Mouse (Mus musculus): ENCODE data around the gene Hpn. TPM values are rescaled to one million over a fixed set of nuclear protein-coding genes. Genes with fewer than 3 reads are reported as not detected.
A peak's percentile ranks its signal among the peaks of the same experiment; 100 is the strongest.

Gene Hpn
- 1.5 and 4.8 TPM in 2 replicates for polyA plus RNA-seq (2015; fragmentation: Nextera tagmentation; extraction: Ambion mirVana)

DNA sequence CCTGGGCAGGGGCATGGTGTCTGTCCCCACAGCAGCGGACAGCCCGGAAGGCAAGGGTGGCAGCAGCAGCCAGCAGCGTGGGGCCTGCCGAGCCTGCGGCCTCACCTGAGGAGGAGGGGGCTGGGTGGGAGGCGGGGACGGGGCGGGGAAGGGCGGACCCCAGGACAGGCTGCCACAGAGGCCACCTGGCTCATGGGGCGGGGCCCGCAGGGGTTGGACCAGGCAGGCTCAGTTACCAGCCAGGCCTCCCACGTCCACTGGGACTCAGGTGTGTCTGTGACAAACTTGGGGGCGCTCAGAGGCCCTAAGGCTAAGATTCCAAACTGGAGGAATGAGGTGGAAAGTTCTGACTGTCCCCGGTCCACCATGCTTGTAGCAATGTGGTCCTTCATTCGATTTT lies at the start of gene Hpn:
TSS of gene Hpn (minus strand) at position 109 of the 400 bp plus-strand sequence.
- Histone ChIP-seq H3K4me1 (replicated peaks) (peaks cover 34% of the 10 kb centered on the region), H3K27ac (peak within 1 kb of the TSS; percentile 61), H3K4me3 (no peak within 1 kb of the TSS), H3K9ac (peak within 1 kb of the TSS; percentile 25; the same call in 1 of the 2 replicates), H3K36me3 (no peaks in the 10 kb centered on the region), H3K4me2 (peak within 1 kb of the TSS; percentile 15), H3K27me3 (no peaks in the 10 kb centered on the region), H3K9me3 (replicated peaks) (no peaks in the 10 kb centered on the region)
- WGBS: 19% methylated on average over 12 of the region's 15 CpGs
- ATAC-seq (replicated peaks; ENCODE audit: insufficient number of reproducible peaks, insufficient read depth, low FRiP score, low read depth): no peak

- no peaks in the 10 kb centered on the region for H3K27me3 ChIP-seq
- no peak overlapping the region for H3K4me2 ChIP-seq
- H3K9ac ChIP-seq: no peak overlapping the region
- no peaks in the 10 kb centered on the region for H3K9me3 ChIP-seq (replicated peaks)
- no peak overlapping the region for H3K27ac ChIP-seq
- no peaks in the 10 kb centered on the region; the same call in none of the 2 replicates for H3K4me1 ChIP-seq (replicated peaks)
- 43% methylated on average over 1 of the region's 1 CpGs for WGBS
- ATAC-seq (replicated peaks; ENCODE audit: insufficient number of reproducible peaks, insufficient read depth, low FRiP score, low read depth): no peak
- H3K36me3 ChIP-seq: no peaks in the 10 kb centered on the region
- no peak overlapping the region for H3K4me3 ChIP-seq
These were observed 49.7 kb upstream of the Hpn start for GRCm38 (mm10) chr7:31164748-31165147.

DNA sequence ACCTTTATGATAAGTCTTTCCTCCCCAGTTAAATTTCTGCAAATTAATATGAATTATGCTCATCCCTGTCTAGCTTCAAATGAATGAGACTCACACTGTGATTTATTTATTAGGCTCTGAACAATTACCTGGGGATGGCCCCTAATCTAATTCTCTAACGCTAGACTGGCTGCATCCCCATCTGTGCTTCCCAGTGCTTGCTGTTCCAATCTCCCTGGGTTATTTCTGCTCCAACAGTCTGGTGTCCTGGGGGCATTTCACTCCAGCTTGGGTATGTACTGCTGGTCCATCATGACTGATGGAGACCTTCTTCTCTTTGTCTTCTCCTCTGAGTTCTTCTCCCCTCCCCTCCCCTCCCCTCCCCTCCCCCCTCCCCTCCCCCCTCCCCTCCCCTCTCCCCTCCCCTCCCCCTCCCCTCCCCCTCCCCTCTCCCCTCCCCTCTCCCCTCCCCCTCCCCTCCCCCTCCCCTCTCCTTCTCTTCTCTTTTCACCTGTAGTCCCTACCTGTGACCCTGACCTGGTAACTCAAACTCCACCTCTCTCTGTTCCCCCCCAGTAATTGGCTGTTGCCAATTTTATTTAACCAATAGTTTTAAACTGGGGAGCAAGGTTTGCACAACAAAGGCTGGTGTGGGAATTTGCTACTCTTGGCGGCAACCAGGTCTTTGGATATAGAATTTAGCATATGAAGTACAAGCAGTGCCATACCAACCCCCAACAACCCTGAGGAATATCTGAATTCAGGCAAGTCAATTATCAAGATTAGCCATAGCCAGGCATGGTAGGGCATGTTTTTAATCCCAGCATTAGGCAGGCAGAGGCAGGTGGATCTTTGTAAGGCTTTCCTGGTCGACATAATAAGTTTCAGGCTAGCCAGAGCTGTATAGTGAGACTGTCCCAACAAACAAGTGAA lies 48.8 kb upstream of the Hpn start:
- Histone ChIP-seq H3K9ac (no peak overlapping the region), H3K36me3 (no peaks in the 10 kb centered on the region), H3K4me3 (no peak overlapping the region), H3K27ac (no peak overlapping the region), H3K9me3 (replicated peaks) (no peaks in the 10 kb centered on the region), H3K4me2 (no peak overlapping the region), H3K4me1 (replicated peaks) (no peaks in the 10 kb centered on the region; the same call in none of the 2 replicates), H3K27me3 (no peaks in the 10 kb centered on the region)
- WGBS: 60% methylated on average over 3 of the region's 3 CpGs
- no peak for ATAC-seq (replicated peaks; ENCODE audit: insufficient number of reproducible peaks, insufficient read depth, low FRiP score, low read depth)

- ATAC-seq (replicated peaks; ENCODE audit: insufficient number of reproducible peaks, insufficient read depth, low FRiP score, low read depth): no peak
- Histone ChIP-seq H3K27me3 (no peaks in the 10 kb centered on the region), H3K9me3 (replicated peaks) (no peaks in the 10 kb centered on the region), H3K27ac (no peak overlapping the region), H3K9ac (no peak overlapping the region), H3K4me3 (no peak overlapping the region), H3K4me1 (replicated peaks) (no peaks in the 10 kb centered on the region; the same call in none of the 2 replicates), H3K4me2 (no peak overlapping the region), H3K36me3 (no peaks in the 10 kb centered on the region)
- 68% methylated on average over 11 of the region's 11 CpGs for WGBS
These were observed 47.2 kb upstream of the Hpn start for GRCm38 (mm10) chr7:31162324-31162723.

- WGBS: 54% methylated on average over 3 of the region's 3 CpGs
- H3K36me3 ChIP-seq: no peaks in the 10 kb centered on the region
These were observed 46.7 kb upstream of the Hpn start for GRCm38 (mm10) chr7:31161831-31162230.

DNA sequence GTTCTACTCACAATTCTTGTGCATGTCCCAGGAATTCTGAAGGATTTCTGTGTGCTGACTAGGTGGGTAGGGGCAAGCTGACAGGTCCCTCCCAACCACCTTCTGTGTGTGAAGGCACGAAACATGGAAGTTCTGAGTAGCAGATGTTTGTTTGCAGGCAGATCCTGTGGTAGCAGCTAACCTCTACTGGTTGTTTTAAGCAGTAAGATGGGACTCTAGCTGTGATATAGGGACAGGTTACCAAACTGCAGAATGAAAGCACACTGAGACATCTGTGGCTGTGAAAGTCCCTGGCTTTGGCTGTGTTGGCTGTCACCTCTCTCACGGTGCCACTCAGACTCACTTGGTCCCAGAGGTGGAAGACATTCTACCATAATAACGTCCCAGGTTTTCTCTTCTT lies 46.2 kb upstream of the Hpn start:
- no peak overlapping the region for H3K4me2 ChIP-seq
- no peak overlapping the region for H3K4me3 ChIP-seq
- 68% methylated on average over 3 of the region's 3 CpGs for WGBS
- no peaks in the 10 kb centered on the region for H3K27me3 ChIP-seq
- H3K27ac ChIP-seq: no peak overlapping the region
- H3K9me3 ChIP-seq (replicated peaks): no peaks in the 10 kb centered on the region
- H3K36me3 ChIP-seq: no peaks in the 10 kb centered on the region
- no peak overlapping the region for H3K9ac ChIP-seq
- H3K4me1 ChIP-seq (replicated peaks): peaks cover 2% of the 10 kb centered on the region
- no peak for ATAC-seq (replicated peaks; ENCODE audit: insufficient number of reproducible peaks, insufficient read depth, low FRiP score, low read depth)

More at GRCm38 (mm10) chr7:31161831-31162230, 46.7 kb upstream of the Hpn start:
- Histone ChIP-seq H3K9me3 (replicated peaks) (no peaks in the 10 kb centered on the region), H3K27me3 (no peaks in the 10 kb centered on the region), H3K4me2 (no peak overlapping the region), H3K27ac (no peak overlapping the region), H3K9ac (no peak overlapping the region), H3K4me3 (no peak overlapping the region), H3K4me1 (replicated peaks) (no peaks in the 10 kb centered on the region; the same call in none of the 2 replicates)
- ATAC-seq (replicated peaks; ENCODE audit: insufficient number of reproducible peaks, insufficient read depth, low FRiP score, low read depth): no peak

GRCm38 (mm10) chr7:31160763-31161162 lies 45.7 kb upstream of the Hpn start:
- H3K4me1 ChIP-seq (replicated peaks): peaks cover 7% of the 10 kb centered on the region
- H3K9ac ChIP-seq: no peak overlapping the region
- 42% methylated on average over 5 of the region's 5 CpGs for WGBS
- ATAC-seq (replicated peaks; ENCODE audit: insufficient number of reproducible peaks, insufficient read depth, low FRiP score, low read depth): no peak
- H3K36me3 ChIP-seq: no peaks in the 10 kb centered on the region
- H3K27ac ChIP-seq: 0 out of 2 replicates have a peak overlapping the region, but pooled peaks have one; percentile 3
- H3K4me3 ChIP-seq: no peak overlapping the region
- H3K4me2 ChIP-seq: no peak overlapping the region
- H3K27me3 ChIP-seq: no peaks in the 10 kb centered on the region
- no peaks in the 10 kb centered on the region for H3K9me3 ChIP-seq (replicated peaks)

DNA sequence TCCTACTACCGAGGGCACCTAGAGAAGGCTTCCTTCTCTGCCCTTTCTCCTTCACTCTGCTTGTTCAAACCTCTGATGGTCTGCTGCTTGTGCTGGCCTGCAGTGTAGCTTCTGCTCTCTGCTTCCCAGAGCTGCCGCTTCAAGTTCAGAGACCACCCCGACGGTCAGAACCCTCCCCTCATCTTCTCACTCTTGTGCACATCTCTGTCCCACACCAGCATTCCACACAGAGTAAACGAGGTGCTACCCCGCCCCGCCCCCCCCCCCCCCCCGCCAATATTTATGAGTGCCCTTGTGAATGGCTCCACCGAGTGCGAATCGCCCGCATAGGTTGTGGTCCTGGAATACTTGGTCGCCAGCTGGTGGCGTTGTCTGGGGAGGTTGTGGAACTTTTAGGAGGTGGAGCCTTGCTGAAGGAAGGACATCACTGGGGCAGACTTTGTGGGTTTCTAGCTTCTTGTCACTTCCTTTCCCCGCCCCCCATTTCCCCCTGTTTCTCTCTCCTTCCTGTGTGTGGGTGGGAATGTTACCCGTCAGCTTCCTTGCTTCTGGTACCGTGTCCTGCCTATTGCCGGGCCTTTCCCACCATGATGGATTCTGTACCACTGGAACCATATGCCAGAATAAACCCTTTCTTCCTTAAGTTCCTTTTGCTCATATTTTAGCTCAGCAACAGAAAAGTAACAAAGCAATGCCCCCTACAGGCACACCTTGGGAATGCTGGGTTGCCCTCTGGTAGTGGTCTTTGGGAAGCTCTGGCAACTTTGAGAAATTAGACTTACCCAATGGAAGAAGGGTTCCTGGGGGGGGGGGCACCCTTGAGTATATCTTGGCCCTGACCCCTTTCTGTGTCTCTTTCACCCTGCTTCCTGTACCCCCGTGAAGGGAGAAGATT lies 41.2 kb upstream of the Hpn start:
- H3K4me2 ChIP-seq: no peak overlapping the region
- WGBS: 30% methylated on average over 18 of the region's 19 CpGs
- no peak for ATAC-seq (replicated peaks; ENCODE audit: insufficient number of reproducible peaks, insufficient read depth, low FRiP score, low read depth)
- H3K27ac ChIP-seq: peak overlapping the region; percentile 66
- no peak overlapping the region for H3K4me3 ChIP-seq
- no peak overlapping the region for H3K9ac ChIP-seq
- peaks cover 21% of the 10 kb centered on the region for H3K4me1 ChIP-seq (replicated peaks)
- H3K27me3 ChIP-seq: no peaks in the 10 kb centered on the region
- H3K9me3 ChIP-seq (replicated peaks): no peaks in the 10 kb centered on the region
- H3K36me3 ChIP-seq: no peaks in the 10 kb centered on the region

GRCm38 (mm10) chr7:31155296-31156033 lies 40.4 kb upstream of the Hpn start, which contains the start of gene Gramd1a:
Gene Gramd1a, minus strand, starts transcription at chr7:31155896.
- WGBS: 52% methylated on average over 5 of the region's 5 CpGs
- Histone ChIP-seq H3K4me1 (replicated peaks) (peaks cover 23% of the 10 kb centered on the region), H3K9me3 (replicated peaks) (no peaks in the 10 kb centered on the region), H3K27ac (peak within 1 kb of the TSS; percentile 66), H3K4me3 (no peak within 1 kb of the TSS), H3K9ac (0 out of 2 replicates have a peak within 1 kb of the TSS, but pooled peaks have one; percentile 3), H3K4me2 (no peak within 1 kb of the TSS), H3K27me3 (no peaks in the 10 kb centered on the region), H3K36me3 (no peaks in the 10 kb centered on the region)
- no peak for ATAC-seq (replicated peaks; ENCODE audit: insufficient number of reproducible peaks, insufficient read depth, low FRiP score, low read depth)

- 85% methylated on average over 6 of the region's 6 CpGs for WGBS
These were observed 38.6 kb upstream of the Hpn start for GRCm38 (mm10) chr7:31153536-31154320.

More at GRCm38 (mm10) chr7:31153536-31154320, 38.6 kb upstream of the Hpn start:
- Histone ChIP-seq H3K9me3 (replicated peaks) (no peaks in the 10 kb centered on the region), H3K27me3 (no peaks in the 10 kb centered on the region), H3K27ac (no peak overlapping the region; the same call in 1 of the 2 replicates), H3K36me3 (no peaks in the 10 kb centered on the region), H3K9ac (no peak overlapping the region), H3K4me3 (no peak overlapping the region), H3K4me1 (replicated peaks) (peaks cover 35% of the 10 kb centered on the region), H3K4me2 (no peak overlapping the region)
- ATAC-seq (replicated peaks; ENCODE audit: insufficient number of reproducible peaks, insufficient read depth, low FRiP score, low read depth): no peak
